Mouse (Mus musculus): ENCODE measurements around the gene Zfp422. TPM values are rescaled to one million over a fixed set of nuclear protein-coding genes. Genes with fewer than 3 reads are reported as not detected.
A peak's percentile ranks its signal among the peaks of the same experiment; 100 is the strongest.

Gene Zfp422
- total and polyA plus RNA-seq, 3 experiments: 11.9 to 33.4 (median 33.2) TPM

DNA sequence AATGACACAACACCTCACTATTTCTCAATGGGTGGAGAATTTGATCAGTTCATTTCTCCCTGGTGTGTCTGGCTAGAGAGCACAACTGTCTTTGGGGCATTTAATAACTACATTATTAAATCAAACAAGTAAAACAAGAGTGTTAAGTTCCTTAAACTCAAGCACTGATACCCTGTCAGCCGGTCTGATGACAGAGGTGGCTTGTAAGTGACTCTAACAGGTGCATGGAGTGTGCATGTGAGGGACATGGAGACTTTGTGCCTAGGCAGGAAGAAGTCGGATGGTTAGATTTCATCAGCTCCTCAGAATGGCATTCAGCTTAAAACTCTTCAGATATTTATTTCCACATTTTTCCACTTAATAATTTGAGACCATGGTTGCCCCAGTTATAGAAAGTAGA is 34.6 kb upstream of the Zfp422 start:
- H3K4me1 ChIP-seq (ENCODE audit: control insufficient read depth in 1 of 2, insufficient read depth in 2 of 2): peaks cover 19 to 63% of the 10 kb centered on the region in 2 experiments
- no peaks in the 10 kb centered on the region for H3K27me3 ChIP-seq (replicated peaks)
- peaks cover 48 to 80% of the 10 kb centered on the region in 2 experiments for H3K36me3 ChIP-seq (replicated peaks in 1 of 2; ENCODE audit: control insufficient read depth in 1 of 2, insufficient read depth in 1 of 2, low read length in 1 of 2)
- dilution Hi-C loops (cut with MboI; ENCODE audit: extremely low pct_ligation_motif_present, extremely low pct_unique_long_range_greater_than_20kb, low sequenced_read_pairs): no loop called here
- in situ Hi-C loops (cut with MboI; ENCODE audit: low pct_ligation_motif_present, low pct_unique_long_range_greater_than_20kb, low sequenced_read_pairs): no loop called here
- peaks cover 57% of the 10 kb centered on the region for H3K79me2 ChIP-seq (replicated peaks; ENCODE audit: control insufficient read depth, extremely low read depth, insufficient read depth, poor library complexity, severe bottlenecking)
- H3K4me3 ChIP-seq (replicated peaks in 1 of 3; ENCODE audit: low read depth in 2 of 3, low read length in 2 of 3, poor library complexity in 1 of 3): no peak overlapping the region
- H3K4me2 ChIP-seq (ENCODE audit: insufficient read depth, low read depth, poor library complexity, severe bottlenecking): no peak overlapping the region
- TF ChIP-seq TBP (conservative IDR thresholded peaks at IDR 0.05; ENCODE audit: low read depth, low read length) (no peak), NELFE (IDR thresholded peaks at IDR 0.05; ENCODE audit: low read depth, low read length) (no peak), SIN3A (IDR thresholded peaks at IDR 0.05; ENCODE audit: low read length) (no peak), ELF1 (IDR thresholded peaks at IDR 0.05; ENCODE audit: low read depth, low read length) (no peak), IRF4 (IDR thresholded peaks at IDR 0.05; ENCODE audit: low read depth, low read length) (no peak), CHD1 (IDR thresholded peaks at IDR 0.05; ENCODE audit: low read depth, low read length) (no peak), ETS1 (conservative IDR thresholded peaks at IDR 0.05; ENCODE audit: low read depth, low read length) (no peak), MYC (IDR thresholded peaks at IDR 0.05; ENCODE audit: low read depth, low read length) (no peak), GABPA (IDR thresholded peaks at IDR 0.05; ENCODE audit: insufficient replicate concordance, low read depth, low read length) (no peak), KAT2A (IDR thresholded peaks at IDR 0.05; ENCODE audit: insufficient replicate concordance, low read length) (no peak), POLR2AphosphoS2 (IDR thresholded peaks at IDR 0.05; ENCODE audit: low read depth, low read length) (no peak), UBTF (IDR thresholded peaks at IDR 0.05; ENCODE audit: low read depth, low read length) (no peak)
- no peak overlapping the region for H3K27ac ChIP-seq (ENCODE audit: insufficient read depth, low read depth)
- no peak overlapping the region for H3K9ac ChIP-seq (ENCODE audit: insufficient read depth, low read depth)
- no peak for DNase-seq (ENCODE audit: extremely low read depth)
- H3K9me3 ChIP-seq (replicated peaks; ENCODE audit: low read length): no peaks in the 10 kb centered on the region

DNA sequence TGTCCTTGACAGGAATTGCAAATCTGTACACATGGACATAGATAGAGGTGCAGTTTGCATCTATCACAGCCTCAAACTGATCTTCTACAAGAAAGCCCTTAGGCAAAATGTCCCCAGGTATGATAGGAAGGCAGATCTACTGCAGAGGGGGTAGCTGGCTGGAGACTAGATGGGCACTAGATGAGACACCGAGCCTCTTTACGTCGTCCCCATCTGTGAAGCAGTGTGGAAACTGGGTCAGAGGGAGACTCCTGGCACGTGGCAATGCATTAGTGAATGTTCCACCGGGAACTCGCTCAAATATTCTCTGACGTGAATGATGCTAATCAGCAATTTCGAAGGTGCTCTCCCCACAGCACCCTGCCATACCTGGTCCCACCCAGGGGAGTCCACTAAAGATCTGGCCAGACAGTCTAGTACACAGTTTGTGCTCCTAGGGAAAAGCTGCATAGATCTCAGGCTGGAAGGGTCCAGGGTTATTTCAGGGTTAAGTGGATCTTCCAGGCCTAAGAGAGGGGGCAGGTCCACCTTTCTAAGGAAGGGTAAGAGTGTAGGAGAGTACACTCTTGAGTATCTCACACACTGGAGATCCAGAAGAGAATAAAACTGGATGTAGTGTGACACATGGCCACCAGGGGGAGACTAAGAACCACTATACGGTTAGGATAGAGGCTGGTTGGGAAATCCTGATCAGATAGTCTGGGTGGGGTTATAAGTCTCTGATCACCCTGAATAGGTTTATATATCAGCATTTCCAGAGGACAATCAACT is 25.1 kb upstream of the Zfp422 start:
- H3K4me2 ChIP-seq (ENCODE audit: insufficient read depth, low read depth, poor library complexity, severe bottlenecking): no peak overlapping the region
- DNase-seq (ENCODE audit: extremely low read depth): peak; percentile 79
- no peaks in the 10 kb centered on the region for H3K9me3 ChIP-seq (replicated peaks; ENCODE audit: low read length)
- 0 out of 2 replicates have a peak overlapping the region, but pooled peaks have one; percentile 3 for H3K27ac ChIP-seq (ENCODE audit: insufficient read depth, low read depth)
- no peak overlapping the region for H3K4me3 ChIP-seq (replicated peaks in 1 of 3; ENCODE audit: low read depth in 2 of 3, low read length in 2 of 3, poor library complexity in 1 of 3)
- no peaks in the 10 kb centered on the region for H3K27me3 ChIP-seq (replicated peaks)
- no peaks in the 10 kb centered on the region; the same call in 1 of the 2 replicates for H3K79me2 ChIP-seq (replicated peaks; ENCODE audit: control insufficient read depth, extremely low read depth, insufficient read depth, poor library complexity, severe bottlenecking)
- H3K9ac ChIP-seq (ENCODE audit: insufficient read depth, low read depth): no peak overlapping the region
- H3K4me1 ChIP-seq (ENCODE audit: control insufficient read depth in 1 of 2, insufficient read depth in 2 of 2): peaks cover 14 to 31% of the 10 kb centered on the region in 2 experiments
- in situ Hi-C loops (cut with MboI; ENCODE audit: low pct_ligation_motif_present, low pct_unique_long_range_greater_than_20kb, low sequenced_read_pairs) (loop anchor here (5.0 kb wide), 1 partner anchor 43 kb away; no protein-coding TSS in a partner anchor), dilution Hi-C loops (cut with MboI; ENCODE audit: extremely low pct_ligation_motif_present, extremely low pct_unique_long_range_greater_than_20kb, low sequenced_read_pairs) (no loop called here)
- H3K36me3 ChIP-seq (replicated peaks in 1 of 2; ENCODE audit: control insufficient read depth in 1 of 2, insufficient read depth in 1 of 2, low read length in 1 of 2): peaks cover 87 to 92% of the 10 kb centered on the region in 2 experiments
- no peak for TF ChIP-seq NRF1 (IDR thresholded peaks at IDR 0.05; ENCODE audit: low read depth, low read length)
- no peak for TF ChIP-seq ZMIZ1 (IDR thresholded peaks at IDR 0.05; ENCODE audit: low read depth, low read length)
- no peak for TF ChIP-seq USF2 (conservative IDR thresholded peaks at IDR 0.05; ENCODE audit: low read depth, low read length)
- peak; percentile 37; the same call in 1 of the 2 replicates for TF ChIP-seq MAZ (IDR thresholded peaks at IDR 0.05; ENCODE audit: low read depth, low read length)
- no peak for TF ChIP-seq CHD2 (IDR thresholded peaks at IDR 0.05; ENCODE audit: low read length)
- no peak for TF ChIP-seq TCF12 (IDR thresholded peaks at IDR 0.05; ENCODE audit: low read depth, low read length)
- 0 out of 2 replicates have a peak, but pooled peaks have one; percentile 49 for TF ChIP-seq MYC (IDR thresholded peaks at IDR 0.05; ENCODE audit: low read depth, low read length)
- no peak for TF ChIP-seq POLR2AphosphoS2 (IDR thresholded peaks at IDR 0.05; ENCODE audit: low read depth, low read length)
- no peak for TF ChIP-seq MXI1 (IDR thresholded peaks at IDR 0.05; ENCODE audit: low read depth, low read length)
- TF ChIP-seq SIN3A (IDR thresholded peaks at IDR 0.05; ENCODE audit: low read length): 0 out of 2 replicates have a peak, but pooled peaks have one; percentile 61
- TF ChIP-seq ELF1 (IDR thresholded peaks at IDR 0.05; ENCODE audit: low read depth, low read length): no peak
- no peak for TF ChIP-seq NELFE (IDR thresholded peaks at IDR 0.05; ENCODE audit: low read depth, low read length)
- peak; percentile 23; the same call in 1 of the 2 replicates for TF ChIP-seq IRF4 (IDR thresholded peaks at IDR 0.05; ENCODE audit: low read depth, low read length)
- TF ChIP-seq ZNF384 (IDR thresholded peaks at IDR 0.05; ENCODE audit: low read depth, low read length): no peak
- TF ChIP-seq TBP (conservative IDR thresholded peaks at IDR 0.05; ENCODE audit: low read depth, low read length): no peak
- TF ChIP-seq GABPA (IDR thresholded peaks at IDR 0.05; ENCODE audit: insufficient replicate concordance, low read depth, low read length): no peak
- TF ChIP-seq E2F4 (IDR thresholded peaks at IDR 0.05; ENCODE audit: insufficient replicate concordance, low read depth, low read length): no peak
- TF ChIP-seq KAT2A (IDR thresholded peaks at IDR 0.05; ENCODE audit: insufficient replicate concordance, low read length): no peak
- TF ChIP-seq ETS1 (conservative IDR thresholded peaks at IDR 0.05; ENCODE audit: low read depth, low read length): no peak
- peak; percentile 85 to 97 for TF ChIP-seq CTCF (conservative IDR thresholded peaks at IDR 0.05 in 1 of 2, IDR thresholded peaks at IDR 0.05 in 1 of 2; ENCODE audit: low read depth in 2 of 2, low read length in 2 of 2)
- peak; percentile 99 for TF ChIP-seq SMC3 (IDR thresholded peaks at IDR 0.05; ENCODE audit: low read depth, low read length)
- TF ChIP-seq RAD21 (IDR thresholded peaks at IDR 0.05; ENCODE audit: low read depth, low read length): peak; percentile 99
- TF ChIP-seq JUND (conservative IDR thresholded peaks at IDR 0.05; ENCODE audit: low read depth, low read length): peak; percentile 27; the same call in 1 of the 2 replicates
- 0 out of 2 replicates have a peak, but pooled peaks have one; percentile 12 for TF ChIP-seq MAFK (IDR thresholded peaks at IDR 0.05; ENCODE audit: insufficient replicate concordance, low read length)
- no peak for TF ChIP-seq HCFC1 (IDR thresholded peaks at IDR 0.05; ENCODE audit: low read depth, low read length)
- TF ChIP-seq ZC3H11A (IDR thresholded peaks at IDR 0.05; ENCODE audit: low read depth, low read length): peak; percentile 98

All from CH12.LX (cell line).